Mouse (Mus musculus) G1E (cell line): ENCODE data around the gene Pde4d. TPM values are rescaled to one million over a fixed set of nuclear protein-coding genes. Genes with fewer than 3 reads are reported as not detected.
A peak's percentile ranks its signal among the peaks of the same experiment; 100 is the strongest.

Source experiments
- ATAC-seq: 2 replicates; pipeline ENCODE4 v1.8.0; 2016; ENCODE audit warnings: mild to moderate bottlenecking; ENCODE audit not compliant: insufficient number of reproducible peaks, poor library complexity, low FRiP score, severe bottlenecking; ENCODE audit errors: extremely low read depth
- DNase-seq: peaks from one replicate; pipeline ENCODE4 v3.0.0; 2012; ENCODE audit warnings: low spot score
- H3K27me3 ChIP-seq: 2 replicates; pipeline ENCODE4 v1.6.1; 2012; ENCODE audit warnings: mild to moderate bottlenecking, low read length, inconsistent platforms; ENCODE audit not compliant: insufficient read depth
- H3K36me3 ChIP-seq: replicated peaks from 2 replicates; pipeline ENCODE3; 2012; ENCODE audit warnings: mild to moderate bottlenecking, inconsistent platforms
- H3K4me1 ChIP-seq: 2 replicates; pipeline ENCODE4 v1.6.1; 2012; ENCODE audit warnings: low read depth, low read length, inconsistent platforms, mixed read lengths; ENCODE audit not compliant: insufficient read depth
- H3K4me3 ChIP-seq: 2 replicates; pipeline ENCODE4 v1.5.1; 2012; ENCODE audit warnings: low read depth, mild to moderate bottlenecking, inconsistent platforms, low read length, moderate library complexity, mixed read lengths
- H3K9me3 ChIP-seq: replicated peaks from 2 replicates; pipeline ENCODE4 v1.6.1; 2012; ENCODE audit warnings: inconsistent platforms
- CTCF ChIP-seq: IDR thresholded peaks from 2 replicates; pipeline ENCODE4 v1.5.1; 2012; ENCODE audit warnings: low read depth, low read length, inconsistent platforms, mixed read lengths
- GATA1 ChIP-seq: IDR thresholded peaks from 2 replicates; pipeline ENCODE4 v1.6.1; 2012; ENCODE audit warnings: borderline replicate concordance, low read length, inconsistent platforms, mixed read lengths
- GATA2 ChIP-seq: IDR thresholded peaks from 2 replicates; pipeline ENCODE4 v1.6.1; 2012; ENCODE audit warnings: low read depth, low read length, inconsistent platforms, borderline replicate concordance
- POLR2AphosphoS5 ChIP-seq: IDR thresholded peaks from 2 replicates; pipeline ENCODE4 v1.6.1; 2012; ENCODE audit warnings: low read depth, low read length, inconsistent platforms; ENCODE audit not compliant: insufficient replicate concordance
- TAL1 ChIP-seq: conservative IDR thresholded peaks from 2 replicates; pipeline ENCODE4 v1.6.1; 2012; ENCODE audit warnings: low read depth, low read length, inconsistent platforms, mixed read lengths
- polyA plus RNA-seq: library from polyadenylated mRNA; stranded (reverse); fragments of >175 nt; gene quantifications from 2 replicates; pipeline ENCODE4 v1.2.3, GENCODE M21; 2012
- total RNA-seq, 2 experiments: library from RNA; stranded (forward) in 1 of 2; stranded (reverse) in 1 of 2; fragments of 200-1000 nt in 1 of 2; fragments of >200 nt in 1 of 2; fragmentation: Nextera tagmentation in 1 of 2; gene quantifications; 2 replicates each; pipeline ENCODE4 v1.2.3; 2014 to 2017

Pde4d gene
- total and polyA plus RNA-seq, 3 experiments: 8.2 to 124 (median 22.6) TPM

GRCm38 (mm10) chr13:109592192-109592797 is 1142.5 kb downstream of the Pde4d start:
- Histone ChIP-seq H3K27me3 (peaks cover 9% of the 10 kb centered on the region; the same call in 1 of the 2 replicates), H3K9me3 (no peaks in the 10 kb centered on the region), H3K4me3 (no peak overlapping the region), H3K36me3 (no peaks in the 10 kb centered on the region), H3K4me1 (no peaks in the 10 kb centered on the region)
- DNase-seq (no peak), ATAC-seq (no peak)
- no peak for TF ChIP-seq TAL1
- TF ChIP-seq GATA2: no peak
- no peak for TF ChIP-seq GATA1
- TF ChIP-seq POLR2AphosphoS5: no peak

GRCm38 (mm10) chr13:109599711-109600110 is 1150.0 kb downstream of the Pde4d start:
- TF ChIP-seq POLR2AphosphoS5 (no peak), CTCF (no peak), GATA2 (no peak), TAL1 (no peak), GATA1 (no peak)

GRCm38 (mm10) chr13:109604017-109604416 is 1154.3 kb downstream of the Pde4d start:
- Histone ChIP-seq H3K36me3 (no peaks in the 10 kb centered on the region), H3K4me1 (no peaks in the 10 kb centered on the region), H3K9me3 (no peaks in the 10 kb centered on the region), H3K27me3 (peaks cover 37% of the 10 kb centered on the region), H3K4me3 (no peak overlapping the region)
- ATAC-seq (no peak), DNase-seq (no peak)
- TF ChIP-seq GATA1 (no peak), CTCF (no peak), TAL1 (no peak), POLR2AphosphoS5 (no peak), GATA2 (no peak)

More at GRCm38 (mm10) chr13:109599711-109600110, 1150.0 kb downstream of the Pde4d start:
- Histone ChIP-seq H3K4me3 (no peak overlapping the region), H3K9me3 (no peaks in the 10 kb centered on the region), H3K4me1 (no peaks in the 10 kb centered on the region), H3K27me3 (peaks cover 29% of the 10 kb centered on the region), H3K36me3 (no peaks in the 10 kb centered on the region)
- ATAC-seq (no peak), DNase-seq (no peak)

- no peak for TF ChIP-seq CTCF
- TF ChIP-seq GATA1: no peak
- no peak for TF ChIP-seq POLR2AphosphoS5
- no peak for TF ChIP-seq TAL1
- TF ChIP-seq GATA2: no peak
- DNase-seq: no peak
- H3K36me3 ChIP-seq: no peaks in the 10 kb centered on the region
- no peak for ATAC-seq
- no peaks in the 10 kb centered on the region for H3K9me3 ChIP-seq
- H3K4me3 ChIP-seq: no peak overlapping the region
- peaks cover 4% of the 10 kb centered on the region; the same call in 1 of the 2 replicates for H3K4me1 ChIP-seq
- peaks cover 38% of the 10 kb centered on the region for H3K27me3 ChIP-seq
Observed at GRCm38 (mm10) chr13:109605140-109605539, 1155.4 kb downstream of the Pde4d start.

- Histone ChIP-seq H3K9me3 (peaks cover 2% of the 10 kb centered on the region; the same call in 1 of the 2 replicates), H3K36me3 (no peaks in the 10 kb centered on the region), H3K4me3 (no peak overlapping the region), H3K27me3 (peaks cover 21% of the 10 kb centered on the region), H3K4me1 (peaks cover 19% of the 10 kb centered on the region)
- no peak for TF ChIP-seq GATA1
- no peak for TF ChIP-seq POLR2AphosphoS5
- TF ChIP-seq TAL1: no peak
- no peak for TF ChIP-seq CTCF
- ATAC-seq (no peak), DNase-seq (no peak)
Observed at GRCm38 (mm10) chr13:109609106-109609804, 1159.5 kb downstream of the Pde4d start.

GRCm38 (mm10) chr13:109609805-109610187 is 1160.0 kb downstream of the Pde4d start:
- Histone ChIP-seq H3K4me1 (peaks cover 19% of the 10 kb centered on the region), H3K9me3 (peaks cover 2% of the 10 kb centered on the region; the same call in 1 of the 2 replicates), H3K27me3 (peaks cover 21% of the 10 kb centered on the region), H3K4me3 (no peak overlapping the region), H3K36me3 (no peaks in the 10 kb centered on the region)
- DNase-seq (peak; percentile 16), ATAC-seq (no peak)
- TF ChIP-seq GATA2: no peak
- peak; percentile 54 for TF ChIP-seq CTCF
- TF ChIP-seq TAL1: no peak
- no peak for TF ChIP-seq POLR2AphosphoS5
- TF ChIP-seq GATA1: no peak
